ENCODE assay signal across 12 mouse cellular contexts in the genomic region with DNA sequence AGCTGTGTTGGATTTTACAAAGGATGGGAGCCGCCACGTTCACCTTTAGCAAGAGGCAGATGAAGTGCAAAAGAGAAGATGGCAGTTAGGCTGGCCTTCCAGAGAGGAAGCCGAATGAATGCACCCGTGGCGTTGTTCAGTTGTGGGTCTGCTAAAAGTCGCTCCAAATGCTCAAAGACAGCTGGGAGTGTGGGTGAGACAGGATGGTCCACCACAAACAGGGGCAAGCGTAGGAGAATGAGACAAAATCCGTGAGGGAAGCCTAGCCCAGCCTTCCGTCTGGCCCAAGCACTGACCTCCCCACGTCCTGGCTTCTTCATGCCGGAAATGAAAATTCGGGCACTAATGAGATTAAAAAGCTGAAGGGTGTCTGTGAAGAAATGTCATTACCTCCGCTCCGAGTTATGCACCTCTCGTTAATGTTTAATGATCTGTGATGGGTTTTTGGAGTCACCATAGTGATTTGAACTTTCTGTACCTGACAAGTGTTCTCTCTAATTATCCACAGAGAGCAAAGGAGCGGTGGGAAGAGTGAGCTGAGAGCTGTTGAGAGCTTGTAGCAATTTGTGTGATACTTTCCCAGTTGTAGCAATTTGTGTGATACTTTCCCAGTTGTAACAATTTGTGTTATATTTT.
"Had no signal": no experiment of that assay in that cellular context is flagged by ENCODE, and none has a peak within 500 bp of the region (broad histone marks: within the 10 kb centered on the region; RNA-seq: fewer than 3 reads in every experiment).

No protein-coding gene starts in this region.

- H3K4me2 ChIP-seq: limb, embryonic 15.5 days; liver, embryonic 12.5 days; lung, embryonic 14.5 days; midbrain, embryonic 15.5 days; neural tube, embryonic 12.5 days had no signal

- ATAC-seq: intestine, embryonic 16.5 days; liver, embryonic 12.5 days; midbrain, embryonic 15.5 days had no signal

- H3K36me3 ChIP-seq: limb, embryonic 15.5 days; liver, embryonic 12.5 days; midbrain, embryonic 10.5 days; midbrain, embryonic 15.5 days; neural tube, embryonic 12.5 days had no signal

- H3K9ac ChIP-seq: limb, embryonic 15.5 days; liver, embryonic 12.5 days; lung, embryonic 14.5 days; midbrain, embryonic 15.5 days; neural tube, embryonic 12.5 days had no signal

- H3K27me3 ChIP-seq: limb, embryonic 15.5 days; liver, embryonic 12.5 days; midbrain, embryonic 15.5 days; neural tube, embryonic 12.5 days had no signal

- H3K4me3 ChIP-seq: limb, embryonic 15.5 days; liver, embryonic 12.5 days; midbrain, embryonic 10.5 days; midbrain, embryonic 15.5 days; neural tube, embryonic 12.5 days had no signal

- DNase-seq: lung, embryonic 14.5 days; lung, postnatal 10 days; lung, postnatal 4 days; spleen, adult 18-20 months; thymus, adult 18-20 months; thymus, postnatal 14 days had no signal

- H3K9me3 ChIP-seq: limb, embryonic 15.5 days; liver, embryonic 12.5 days; midbrain, embryonic 10.5 days; midbrain, embryonic 15.5 days; neural tube, embryonic 12.5 days had no signal

- H3K27ac ChIP-seq: liver, embryonic 12.5 days; midbrain, embryonic 10.5 days; midbrain, embryonic 15.5 days; neural tube, embryonic 12.5 days had no signal

- H3K4me1 ChIP-seq: liver, embryonic 12.5 days; midbrain, embryonic 15.5 days had no signal
